Mouse (Mus musculus) lung, embryonic 16.5 days (tissue): ENCODE measurements around the gene Pfdn5. TPM values are rescaled to one million over a fixed set of nuclear protein-coding genes. Genes with fewer than 3 reads are reported as not detected.
A peak's percentile ranks its signal among the peaks of the same experiment; 100 is the strongest.
"Not testable (repeated sequence)": the region's sequence is repeated elsewhere in the genome, so short reads cannot be mapped to it uniquely, and the experiment has no call there.

ENCODE experiments used
- ATAC-seq: fragments of 200-750 bp; cut with Nextera tagmentation; 2 replicates; pipeline ENCODE4 v1.8.0; 2017; ENCODE audit warnings: low read depth, mild to moderate bottlenecking, moderate library complexity
- H3K27ac ChIP-seq: fragments of 300-500 bp; sonication (generic); 2 replicates; pipeline ENCODE4 v1.5.1; 2014; ENCODE audit warnings: mild to moderate bottlenecking, control low read depth, low read length
- H3K27me3 ChIP-seq: fragments of 300-500 bp; sonication (generic); 2 replicates; pipeline ENCODE4 v1.6.1; 2014; ENCODE audit warnings: low read depth, low read length, mixed read lengths; ENCODE audit not compliant: control insufficient read depth, insufficient read depth
- H3K36me3 ChIP-seq: fragments of 300-500 bp; sonication (generic); 2 replicates; pipeline ENCODE4 v1.6.1; 2014; ENCODE audit warnings: low read length; ENCODE audit not compliant: control insufficient read depth, insufficient read depth
- H3K4me1 ChIP-seq: fragments of 300-500 bp; sonication (generic); replicated peaks from 2 replicates; pipeline ENCODE4 v1.6.1; 2014; ENCODE audit warnings: low read length, mixed read lengths; ENCODE audit not compliant: control insufficient read depth, insufficient read depth
- H3K4me2 ChIP-seq: fragments of 300-500 bp; sonication (generic); 2 replicates; pipeline ENCODE4 v1.6.1; 2014; ENCODE audit warnings: low read depth, low read length, control low read depth
- H3K4me3 ChIP-seq: fragments of 300-500 bp; sonication (generic); 2 replicates; pipeline ENCODE4 v1.5.1; 2014; ENCODE audit warnings: mild to moderate bottlenecking, low read length, control low read depth
- H3K9ac ChIP-seq: fragments of 300-500 bp; sonication (generic); 2 replicates; pipeline ENCODE4 v1.6.1; 2014; ENCODE audit warnings: low read length, control low read depth
- H3K9me3 ChIP-seq: fragments of 300-500 bp; sonication (generic); 2 replicates; pipeline ENCODE4 v1.6.1; 2016; ENCODE audit warnings: low read length; ENCODE audit not compliant: control insufficient read depth
- WGBS: fragments of 180-500 bp; shearing (Covaris S2); extraction: QIAGEN DNeasy Blood & Tissue Kit; methylation state at CpG from one replicate; pipeline ENCODE4 v1.1.7; 2014; 5-methylcytosine and 5-hydroxymethylcytosine counted together
- polyA plus RNA-seq: library from polyadenylated mRNA; unstranded; fragments of >200 nt; fragmentation: Nextera tagmentation; extraction: Ambion mirVana; gene quantifications from 2 replicates; pipeline ENCODE4 v1.2.1, GENCODE M21; 2015

The Pfdn5 gene
- polyA plus RNA-seq, 1 experiment from 2014 or later: 390 TPM

- Histone ChIP-seq H3K4me1 (peaks cover 7% of the 10 kb centered on the region), H3K4me2 (peak overlapping the region; percentile 52), H3K27ac (no peak overlapping the region), H3K27me3 (no peaks in the 10 kb centered on the region), H3K9ac (0 out of 2 replicates have a peak overlapping the region, but pooled peaks have one; percentile 9), H3K36me3 (peaks cover 30% of the 10 kb centered on the region), H3K9me3 (no peaks in the 10 kb centered on the region), H3K4me3 (peak overlapping the region; percentile 11; the same call in 1 of the 2 replicates)
- 72% methylated on average over 12 of the region's 12 CpGs for WGBS
- ATAC-seq: no peak
These were observed 1.1 kb upstream of the Pfdn5 start for GRCm38 (mm10) chr15:102324654-102325473.

GRCm38 (mm10) chr15:102326892-102327291 lies 976 bp downstream of the Pfdn5 start:
- peaks cover 29% of the 10 kb centered on the region for H3K36me3 ChIP-seq
- H3K9me3 ChIP-seq: no peaks in the 10 kb centered on the region
- peaks cover 12% of the 10 kb centered on the region for H3K4me1 ChIP-seq
- no peaks in the 10 kb centered on the region for H3K27me3 ChIP-seq
- WGBS: 50% methylated on average over 8 of the region's 8 CpGs
- peak overlapping the region; percentile 68 for H3K4me3 ChIP-seq
- no peak for ATAC-seq
- H3K27ac ChIP-seq: no peak overlapping the region
- peak overlapping the region; percentile 75 for H3K4me2 ChIP-seq
- peak overlapping the region; percentile 76 for H3K9ac ChIP-seq

GRCm38 (mm10) chr15:102331610-102332015 lies 5.7 kb downstream of the Pfdn5 start, which contains the start of gene Myg1:
Gene Myg1, plus strand, starts transcription at chr15:102331709.
- H3K27ac ChIP-seq: peak within 1 kb of the TSS; percentile 81
- ATAC-seq: peak; percentile 94

GRCm38 (mm10) chr15:102335254-102335653 lies 9.3 kb downstream of the Pfdn5 start:
- H3K4me1 ChIP-seq: peaks cover 17% of the 10 kb centered on the region
- no peak for ATAC-seq
- 83% methylated on average over 8 of the region's 8 CpGs for WGBS
- H3K27me3 ChIP-seq: no peaks in the 10 kb centered on the region
- no peak overlapping the region for H3K4me2 ChIP-seq
- H3K27ac ChIP-seq: no peak overlapping the region
- H3K4me3 ChIP-seq: no peak overlapping the region
- no peak overlapping the region for H3K9ac ChIP-seq
- H3K36me3 ChIP-seq: peaks cover 37% of the 10 kb centered on the region
- no peaks in the 10 kb centered on the region for H3K9me3 ChIP-seq

More at GRCm38 (mm10) chr15:102331610-102332015, 5.7 kb downstream of the Pfdn5 start, which contains the start of gene Myg1:
- Histone ChIP-seq H3K9ac (peak within 1 kb of the TSS; percentile 76), H3K27me3 (no peaks in the 10 kb centered on the region), H3K9me3 (no peaks in the 10 kb centered on the region), H3K4me3 (peak within 1 kb of the TSS; percentile 76), H3K36me3 (peaks cover 31% of the 10 kb centered on the region), H3K4me1 (peaks cover 21% of the 10 kb centered on the region), H3K4me2 (peak within 1 kb of the TSS; percentile 70)
- WGBS: under 1% methylated on average over 30 of the region's 30 CpGs

- peaks cover 36% of the 10 kb centered on the region for H3K36me3 ChIP-seq
- not testable (repeated sequence) for H3K9ac ChIP-seq, H3K27me3 ChIP-seq, H3K27ac ChIP-seq, ATAC-seq, H3K4me3 ChIP-seq, H3K4me2 ChIP-seq, H3K9me3 ChIP-seq
- 91% methylated on average over 5 of the region's 5 CpGs for WGBS
- H3K4me1 ChIP-seq: peaks cover 17% of the 10 kb centered on the region
These were observed 10.0 kb downstream of the Pfdn5 start for GRCm38 (mm10) chr15:102335925-102336324.

- ATAC-seq: no peak
- WGBS: 86% methylated on average over 4 of the region's 4 CpGs
- peaks cover 36% of the 10 kb centered on the region for H3K36me3 ChIP-seq
These were observed 11.0 kb downstream of the Pfdn5 start for GRCm38 (mm10) chr15:102336946-102337345.

GRCm38 (mm10) chr15:102339612-102340011 lies 13.7 kb downstream of the Pfdn5 start:
- ATAC-seq: no peak
- Histone ChIP-seq H3K9ac (no peak overlapping the region), H3K27ac (no peak overlapping the region), H3K9me3 (no peaks in the 10 kb centered on the region), H3K4me1 (no peaks in the 10 kb centered on the region), H3K36me3 (peaks cover 32% of the 10 kb centered on the region), H3K4me2 (no peak overlapping the region), H3K4me3 (no peak overlapping the region), H3K27me3 (no peaks in the 10 kb centered on the region)
- 52% methylated on average over 5 of the region's 5 CpGs for WGBS

More at GRCm38 (mm10) chr15:102336946-102337345, 11.0 kb downstream of the Pfdn5 start:
- H3K27ac ChIP-seq: no peak overlapping the region
- H3K4me2 ChIP-seq: no peak overlapping the region
- no peaks in the 10 kb centered on the region for H3K9me3 ChIP-seq
- peaks cover 11% of the 10 kb centered on the region for H3K4me1 ChIP-seq
- H3K4me3 ChIP-seq: no peak overlapping the region
- no peak overlapping the region for H3K9ac ChIP-seq
- H3K27me3 ChIP-seq: no peaks in the 10 kb centered on the region

GRCm38 (mm10) chr15:102341580-102341979 lies 15.7 kb downstream of the Pfdn5 start:
- Histone ChIP-seq H3K9ac (no peak overlapping the region), H3K9me3 (no peaks in the 10 kb centered on the region), H3K4me2 (no peak overlapping the region), H3K36me3 (peaks cover 35% of the 10 kb centered on the region), H3K27me3 (no peaks in the 10 kb centered on the region), H3K4me1 (no peaks in the 10 kb centered on the region), H3K27ac (no peak overlapping the region), H3K4me3 (no peak overlapping the region)
- ATAC-seq: no peak
- WGBS: 10% methylated on average over 1 of the region's 1 CpGs

GRCm38 (mm10) chr15:102344490-102344889 lies 18.6 kb downstream of the Pfdn5 start:
- H3K36me3 ChIP-seq: peaks cover 29% of the 10 kb centered on the region
- no peak overlapping the region for H3K9ac ChIP-seq
- H3K4me1 ChIP-seq: no peaks in the 10 kb centered on the region; the same call in 1 of the 2 replicates
- H3K9me3 ChIP-seq: no peaks in the 10 kb centered on the region
- H3K4me3 ChIP-seq: no peak overlapping the region
- no peak overlapping the region for H3K4me2 ChIP-seq
- no peak overlapping the region for H3K27ac ChIP-seq
- no peak for ATAC-seq
- H3K27me3 ChIP-seq: no peaks in the 10 kb centered on the region
- WGBS: 94% methylated on average over 3 of the region's 3 CpGs
